Mouse (Mus musculus) liver, adult 2 months (tissue): ENCODE measurements around the gene Zfp280d. TPM values are rescaled to one million over a fixed set of nuclear protein-coding genes. Genes with fewer than 3 reads are reported as not detected.

Source experiments
- DNase-seq: peaks from one replicate; pipeline ENCODE4 v3.0.0-alpha.2; 2011; ENCODE audit warnings: low read depth, low spot score; ENCODE audit errors: extremely low read depth
- H3K27ac ChIP-seq: fragments of 200-500 bp; replicated peaks from 2 replicates; pipeline ENCODE4 v1.5.1; 2012; ENCODE audit warnings: low read depth, mild to moderate bottlenecking, control low read depth, inconsistent platforms, low read length; ENCODE audit not compliant: insufficient read depth
- H3K27me3 ChIP-seq: fragments of 200-500 bp; 2 replicates; pipeline ENCODE4 v1.6.1; 2012; ENCODE audit warnings: mild to moderate bottlenecking, moderate library complexity, low read length, inconsistent platforms; ENCODE audit not compliant: control insufficient read depth, insufficient read depth
- H3K36me3 ChIP-seq: fragments of 200-500 bp; 2 replicates; pipeline ENCODE4 v1.6.1; 2012; ENCODE audit warnings: low read length, inconsistent platforms; ENCODE audit not compliant: control insufficient read depth, insufficient read depth
- H3K4me1 ChIP-seq: fragments of 200-500 bp; 2 replicates; pipeline ENCODE4 v1.6.1; 2011; ENCODE audit warnings: low read length; ENCODE audit not compliant: control insufficient read depth, insufficient read depth
- H3K4me3 ChIP-seq: fragments of 200-500 bp; 2 replicates; pipeline ENCODE4 v1.5.1; 2011; ENCODE audit warnings: low read depth, mild to moderate bottlenecking, control low read depth, low read length, moderate library complexity; ENCODE audit not compliant: insufficient read depth
- H3K79me2 ChIP-seq: fragments of 200-500 bp; 2 replicates; pipeline ENCODE4 v1.6.1; 2012; ENCODE audit warnings: inconsistent platforms, mild to moderate bottlenecking, low read length, moderate library complexity; ENCODE audit not compliant: control insufficient read depth, insufficient read depth
- H3K9ac ChIP-seq: fragments of 200-500 bp; 2 replicates; pipeline ENCODE4 v1.6.1; 2012; ENCODE audit warnings: low read depth, mild to moderate bottlenecking, control low read depth, inconsistent platforms, low read length
- CTCF ChIP-seq: fragments of 200-500 bp; IDR thresholded peaks from 2 replicates; pipeline ENCODE4 v1.5.1; 2011; ENCODE audit warnings: low read depth, low read length, control low read depth
- POLR2A ChIP-seq: fragments of 200-500 bp; IDR thresholded peaks from 2 replicates; pipeline ENCODE4 v1.6.1; 2011; ENCODE audit warnings: low read length, control low read depth; ENCODE audit not compliant: insufficient read depth; ENCODE audit errors: extremely low read depth
- WGBS: fragments of 180-500 bp; shearing (Covaris S2); methylation state at CpG from one replicate; pipeline ENCODE4 v1.1.7; 2018; 5-methylcytosine and 5-hydroxymethylcytosine counted together
- polyA plus RNA-seq: library from polyadenylated mRNA; depleted of rRNA; stranded (reverse); fragments of >200 nt; gene quantifications from 2 replicates; pipeline ENCODE4 v1.2.3, GENCODE M21; 2012
- total RNA-seq: library from RNA; depleted of rRNA; stranded (reverse); fragments of >200 nt; gene quantifications from 2 replicates; pipeline ENCODE4 v1.2.3, GENCODE M21; 2014

Zfp280d gene
- total and polyA plus RNA-seq, 2 experiments = 3.1 to 26.0 TPM

DNA sequence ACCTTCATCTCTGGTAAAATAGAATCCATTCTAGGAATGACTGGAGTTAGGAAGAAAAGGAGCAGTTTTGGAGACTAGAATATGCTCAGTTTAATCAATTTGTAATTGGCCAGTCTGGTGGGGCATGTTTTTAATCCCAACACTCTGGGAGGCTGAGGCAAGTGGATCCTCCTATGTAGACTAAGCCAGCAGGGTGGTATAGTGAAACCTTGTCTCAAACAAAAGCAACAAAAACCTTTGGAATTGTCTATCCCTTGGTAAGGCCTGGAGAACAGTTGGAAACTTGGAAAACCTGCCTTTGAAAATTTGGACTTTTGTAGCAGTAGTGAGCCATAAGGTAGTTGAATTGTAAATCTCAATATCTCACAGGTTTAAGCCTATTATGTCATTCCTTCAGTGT, 2.3 kb downstream of the Zfp280d start:
- Histone ChIP-seq H3K9ac (no peak overlapping the region), H3K27me3 (no peaks in the 10 kb centered on the region), H3K27ac (no peak overlapping the region), H3K79me2 (peaks cover 18% of the 10 kb centered on the region; the same call in 1 of the 2 replicates), H3K4me3 (no peak overlapping the region), H3K36me3 (no peaks in the 10 kb centered on the region), H3K4me1 (peaks cover 12% of the 10 kb centered on the region)
- no peak for DNase-seq
- TF ChIP-seq POLR2A (no peak), CTCF (no peak)

DNA sequence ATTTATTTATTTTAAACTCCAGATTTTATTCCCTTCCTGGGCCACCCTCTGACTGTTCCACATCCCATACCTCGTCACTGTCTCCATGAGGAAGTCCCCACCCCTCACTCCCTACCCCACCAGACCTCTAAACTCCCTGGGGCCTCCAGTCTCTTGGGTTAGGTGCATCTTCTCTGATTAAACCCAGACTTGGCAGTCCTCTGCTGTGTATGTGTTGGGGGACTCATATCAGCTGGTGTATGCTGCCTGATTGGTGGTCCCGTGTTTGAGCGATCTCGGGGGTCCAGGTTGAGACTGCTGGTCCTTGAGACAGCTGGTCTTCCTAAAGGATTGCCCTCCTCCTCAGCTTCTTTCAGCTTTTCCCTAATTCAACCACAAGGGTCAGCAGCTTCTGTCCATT, 5.3 kb downstream of the Zfp280d start:
- 93% methylated on average over 4 of the region's 4 CpGs for WGBS
- Histone ChIP-seq H3K27ac (no peak overlapping the region), H3K36me3 (no peaks in the 10 kb centered on the region), H3K4me1 (peaks cover 8% of the 10 kb centered on the region), H3K4me3 (no peak overlapping the region), H3K9ac (no peak overlapping the region), H3K27me3 (no peaks in the 10 kb centered on the region), H3K79me2 (peaks cover 18% of the 10 kb centered on the region; the same call in 1 of the 2 replicates)
- DNase-seq = no peak
- TF ChIP-seq CTCF (no peak), POLR2A (no peak)

DNA sequence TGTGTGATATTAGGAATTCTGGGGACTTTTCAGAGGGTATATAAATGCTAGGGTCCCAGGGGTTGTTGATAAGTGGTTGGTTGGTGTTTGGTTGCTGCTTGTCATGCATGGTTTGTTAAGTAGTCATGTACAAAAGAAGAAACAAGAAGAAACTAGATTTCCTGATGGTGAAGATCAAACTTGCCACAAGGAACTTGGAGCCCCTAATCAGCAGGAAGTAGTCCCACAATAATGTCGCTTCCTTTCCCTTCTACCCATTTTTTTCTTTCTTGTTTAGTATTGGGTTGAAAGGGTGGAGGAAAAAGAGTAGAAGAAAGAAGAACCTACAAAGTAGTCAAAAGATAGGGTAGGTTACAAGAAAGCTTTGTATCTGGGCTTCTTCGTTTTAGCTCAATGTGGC, 13.0 kb downstream of the Zfp280d start:
- no peak overlapping the region for H3K27ac ChIP-seq

DNA sequence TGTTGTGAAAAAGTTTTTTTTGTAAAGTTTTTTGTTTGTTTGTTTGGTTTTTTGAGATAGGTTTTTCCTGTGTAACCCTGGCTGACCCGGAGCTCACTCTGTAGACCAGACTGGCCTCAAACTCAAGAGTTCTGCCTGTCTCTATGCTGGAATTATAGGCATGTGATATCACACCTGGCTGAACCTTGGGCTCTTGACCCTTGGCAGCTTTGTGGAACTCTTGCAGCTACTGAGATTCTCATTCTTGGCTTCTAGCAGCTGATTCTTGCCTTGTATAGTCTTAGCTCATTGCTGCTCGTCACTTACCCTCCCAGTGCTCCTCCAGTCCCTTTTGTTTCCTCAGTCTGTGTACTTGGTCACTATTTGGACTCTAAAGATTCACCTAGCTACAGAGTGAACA, 13.6 kb downstream of the Zfp280d start:
- Histone ChIP-seq H3K9ac (no peak overlapping the region), H3K36me3 (no peaks in the 10 kb centered on the region), H3K4me1 (peaks cover 13% of the 10 kb centered on the region; the same call in 1 of the 2 replicates), H3K4me3 (no peak overlapping the region), H3K79me2 (peaks cover 9% of the 10 kb centered on the region; the same call in 1 of the 2 replicates), H3K27ac (no peak overlapping the region), H3K27me3 (no peaks in the 10 kb centered on the region)
- no peak for TF ChIP-seq CTCF
- no peak for TF ChIP-seq POLR2A
- DNase-seq = peak; percentile 85
- 26% methylated on average over 2 of the region's 2 CpGs for WGBS

More for the DNA sequence above, 13.0 kb downstream of the Zfp280d start:
- no peaks in the 10 kb centered on the region for H3K27me3 ChIP-seq
- peaks cover 13% of the 10 kb centered on the region; the same call in 1 of the 2 replicates for H3K4me1 ChIP-seq
- peaks cover 9% of the 10 kb centered on the region; the same call in 1 of the 2 replicates for H3K79me2 ChIP-seq
- TF ChIP-seq POLR2A (no peak), CTCF (no peak)
- no peak overlapping the region for H3K4me3 ChIP-seq
- no peak for DNase-seq
- no peak overlapping the region for H3K9ac ChIP-seq
- 76% methylated on average over 2 of the region's 2 CpGs for WGBS
- no peaks in the 10 kb centered on the region for H3K36me3 ChIP-seq

DNA sequence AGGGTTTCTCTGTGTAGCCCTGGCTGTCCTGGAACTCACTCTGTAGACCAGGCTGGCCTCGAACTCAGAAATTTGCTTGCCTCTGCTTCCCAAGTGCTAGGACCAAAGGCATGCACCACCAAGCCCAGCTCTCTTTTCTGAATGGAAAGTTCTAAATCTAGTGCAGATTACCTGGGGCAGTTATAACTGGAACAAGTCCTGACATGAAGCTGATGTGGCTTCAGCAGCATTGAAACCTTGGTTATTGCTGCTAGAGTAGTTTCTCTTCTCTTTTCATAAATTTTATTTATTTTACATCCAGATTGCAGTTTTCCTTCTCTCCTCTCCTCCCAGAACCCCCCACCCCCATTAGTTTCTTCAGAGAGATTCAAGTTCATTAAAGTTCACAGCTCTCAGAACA, 14.4 kb downstream of the Zfp280d start:
- no peaks in the 10 kb centered on the region for H3K36me3 ChIP-seq

DNA sequence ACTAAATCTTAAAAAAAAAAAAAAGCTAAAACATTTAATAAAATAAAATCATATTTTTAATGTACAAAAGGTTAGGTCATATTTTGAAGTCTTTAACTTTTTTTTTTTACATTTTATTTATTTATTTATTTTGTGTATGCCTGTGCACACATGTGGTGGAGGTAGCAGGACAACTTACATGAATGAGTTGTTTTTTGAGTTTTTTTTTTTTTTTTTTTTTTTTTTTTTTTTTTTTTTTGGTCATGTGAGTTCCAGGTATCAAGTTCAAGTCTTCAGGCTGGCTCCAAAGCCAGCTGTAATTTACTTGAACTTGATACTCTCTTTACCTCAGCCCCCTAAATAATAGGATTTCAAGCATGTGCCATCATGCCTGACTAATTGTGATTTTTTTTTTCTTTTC, 19.4 kb downstream of the Zfp280d start:
- H3K79me2 ChIP-seq = peaks cover 3% of the 10 kb centered on the region; the same call in 1 of the 2 replicates
- peaks cover 2% of the 10 kb centered on the region; the same call in 1 of the 2 replicates for H3K36me3 ChIP-seq
- H3K27ac ChIP-seq = no peak overlapping the region
- TF ChIP-seq CTCF = no peak
- TF ChIP-seq POLR2A = no peak
- no peak for DNase-seq
- H3K9ac ChIP-seq = no peak overlapping the region
- no peak overlapping the region for H3K4me3 ChIP-seq
- peaks cover 6% of the 10 kb centered on the region; the same call in 1 of the 2 replicates for H3K4me1 ChIP-seq
- H3K27me3 ChIP-seq = no peaks in the 10 kb centered on the region

More for the DNA sequence above, 14.4 kb downstream of the Zfp280d start:
- Histone ChIP-seq H3K27me3 (no peaks in the 10 kb centered on the region), H3K4me3 (no peak overlapping the region), H3K4me1 (peaks cover 13% of the 10 kb centered on the region; the same call in 1 of the 2 replicates), H3K27ac (peak overlapping the region; percentile 92; the same call in 1 of the 2 replicates), H3K79me2 (peaks cover 9% of the 10 kb centered on the region; the same call in 1 of the 2 replicates), H3K9ac (no peak overlapping the region)
- WGBS = 100% methylated on average over 1 of the region's 1 CpGs
- DNase-seq = no peak
- no peak for TF ChIP-seq POLR2A
- no peak for TF ChIP-seq CTCF
